Mouse (Mus musculus) G1E (cell line): Measurements from ENCODE around the gene Hsf2bp. TPM values are rescaled to one million over a fixed set of nuclear protein-coding genes. Genes with fewer than 3 reads are reported as not detected.

Experiments used
- ATAC-seq: 2 replicates; pipeline ENCODE4 v1.8.0; 2016; ENCODE audit warnings: mild to moderate bottlenecking; ENCODE audit not compliant: insufficient number of reproducible peaks, poor library complexity, low FRiP score, severe bottlenecking; ENCODE audit errors: extremely low read depth
- DNase-seq: peaks from one replicate; pipeline ENCODE4 v3.0.0; 2012; ENCODE audit warnings: low spot score
- H3K27me3 ChIP-seq: 2 replicates; pipeline ENCODE4 v1.6.1; 2012; ENCODE audit warnings: mild to moderate bottlenecking, low read length, inconsistent platforms; ENCODE audit not compliant: insufficient read depth
- H3K36me3 ChIP-seq: replicated peaks from 2 replicates; pipeline ENCODE3; 2012; ENCODE audit warnings: mild to moderate bottlenecking, inconsistent platforms
- H3K4me1 ChIP-seq: 2 replicates; pipeline ENCODE4 v1.6.1; 2012; ENCODE audit warnings: low read depth, low read length, inconsistent platforms, mixed read lengths; ENCODE audit not compliant: insufficient read depth
- H3K4me3 ChIP-seq: 2 replicates; pipeline ENCODE4 v1.5.1; 2012; ENCODE audit warnings: low read depth, mild to moderate bottlenecking, inconsistent platforms, low read length, moderate library complexity, mixed read lengths
- H3K9me3 ChIP-seq: replicated peaks from 2 replicates; pipeline ENCODE4 v1.6.1; 2012; ENCODE audit warnings: inconsistent platforms
- CTCF ChIP-seq: IDR thresholded peaks from 2 replicates; pipeline ENCODE4 v1.5.1; 2012; ENCODE audit warnings: low read depth, low read length, inconsistent platforms, mixed read lengths
- GATA1 ChIP-seq: IDR thresholded peaks from 2 replicates; pipeline ENCODE4 v1.6.1; 2012; ENCODE audit warnings: borderline replicate concordance, low read length, inconsistent platforms, mixed read lengths
- GATA2 ChIP-seq: IDR thresholded peaks from 2 replicates; pipeline ENCODE4 v1.6.1; 2012; ENCODE audit warnings: low read depth, low read length, inconsistent platforms, borderline replicate concordance
- POLR2AphosphoS5 ChIP-seq: IDR thresholded peaks from 2 replicates; pipeline ENCODE4 v1.6.1; 2012; ENCODE audit warnings: low read depth, low read length, inconsistent platforms; ENCODE audit not compliant: insufficient replicate concordance
- TAL1 ChIP-seq: conservative IDR thresholded peaks from 2 replicates; pipeline ENCODE4 v1.6.1; 2012; ENCODE audit warnings: low read depth, low read length, inconsistent platforms, mixed read lengths
- polyA plus RNA-seq: library from polyadenylated mRNA; stranded (reverse); fragments of >175 nt; gene quantifications from 2 replicates; pipeline ENCODE4 v1.2.3, GENCODE M21; 2012
- total RNA-seq, 2 experiments: library from RNA; stranded (forward) in 1 of 2; stranded (reverse) in 1 of 2; fragments of 200-1000 nt in 1 of 2; fragments of >200 nt in 1 of 2; fragmentation: Nextera tagmentation in 1 of 2; gene quantifications; 2 replicates each; pipeline ENCODE4 v1.2.3; 2014 to 2017

The Hsf2bp gene
- total RNA-seq (2014; fragmentation: Nextera tagmentation) (not detected in 2 replicates), total RNA-seq (2017) (not detected in 2 replicates), polyA plus RNA-seq (not detected in 2 replicates)

DNA sequence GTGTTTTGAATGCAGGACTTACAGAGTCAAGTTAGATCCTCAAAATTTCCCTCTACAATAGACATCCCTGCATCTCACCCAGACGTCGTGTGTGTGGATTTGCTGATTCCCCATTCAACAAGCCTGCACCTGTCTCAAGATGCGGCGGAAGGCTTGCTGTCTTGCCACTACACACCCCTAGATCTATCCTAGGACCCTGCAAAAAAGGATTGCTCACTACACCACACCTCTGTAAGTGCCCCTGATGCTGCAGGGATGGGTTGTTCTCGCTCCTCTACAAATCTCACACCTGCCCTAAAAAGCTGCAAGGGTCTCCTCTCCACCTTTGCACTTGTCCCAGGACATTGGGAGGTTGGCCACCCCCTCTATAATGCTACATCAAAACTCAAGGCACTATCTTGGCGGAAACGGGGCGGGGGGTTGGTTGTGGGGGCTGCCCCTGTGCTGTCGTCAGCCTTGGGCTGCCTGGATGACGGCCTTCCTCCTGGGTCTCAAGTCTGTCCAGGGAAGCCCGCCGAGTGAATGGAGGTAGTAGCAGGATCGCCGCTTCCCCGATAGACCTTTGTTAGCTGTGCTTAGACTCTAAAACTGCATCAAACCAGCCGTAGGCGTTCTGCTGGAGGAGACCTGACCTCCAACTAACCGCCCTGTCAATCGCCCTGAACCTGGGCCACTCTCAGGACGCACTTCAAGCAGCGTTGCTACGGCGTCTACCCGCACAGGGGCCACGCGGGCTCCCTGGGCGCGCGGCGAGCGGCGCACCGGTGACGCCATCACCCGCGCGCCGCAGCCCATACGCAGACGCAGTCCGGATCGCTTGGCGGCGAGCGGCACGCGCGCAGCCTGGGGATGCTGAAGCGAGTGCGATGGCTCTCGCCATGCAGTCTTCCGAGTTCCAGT lies at the start of gene Hsf2bp, which contains the start of gene Rrp1b:
TSS of gene Hsf2bp (minus strand) at position 741 of the 900 bp plus-strand sequence.
TSS of gene Rrp1b (plus strand) at position 492 of the 900 bp plus-strand sequence.
- Histone ChIP-seq H3K4me3 (peak within 1 kb of the TSS; percentile 99), H3K27me3 (peaks cover 6% of the 10 kb centered on the region; the same call in 1 of the 2 replicates), H3K9me3 (no peaks in the 10 kb centered on the region), H3K36me3 (peaks cover 33% of the 10 kb centered on the region), H3K4me1 (peaks cover 48% of the 10 kb centered on the region)
- ATAC-seq, result peak; percentile 65
- TF ChIP-seq TAL1, result no peak
- TF ChIP-seq CTCF, result no peak
- no peak for TF ChIP-seq GATA2
- TF ChIP-seq GATA1, result no peak
- no peak for TF ChIP-seq POLR2AphosphoS5
- peak; percentile 85 for DNase-seq

DNA sequence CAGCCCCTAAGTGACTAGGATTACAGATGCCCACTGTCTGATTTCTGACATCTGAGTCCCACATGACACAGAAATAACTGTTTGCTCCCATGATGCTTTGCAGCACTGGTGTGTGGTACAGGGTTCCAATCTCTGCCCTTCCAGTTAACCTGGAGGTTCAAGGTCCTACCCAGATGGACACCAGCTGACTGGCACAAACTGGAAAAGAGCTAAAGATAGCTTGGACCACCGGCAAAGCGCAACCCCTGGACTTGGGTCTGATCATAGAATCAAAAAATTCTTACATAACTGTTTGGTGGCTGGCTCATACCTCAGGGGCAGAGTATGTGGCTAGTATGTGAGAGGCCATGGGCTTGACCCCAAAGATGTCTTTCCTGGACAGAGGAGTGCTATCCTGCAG lies 47.2 kb upstream of the Hsf2bp start:
- DNase-seq (no peak), ATAC-seq (no peak)
- peaks cover 28% of the 10 kb centered on the region for H3K27me3 ChIP-seq
- peaks cover 27% of the 10 kb centered on the region for H3K4me1 ChIP-seq
- no peaks in the 10 kb centered on the region for H3K36me3 ChIP-seq
- TF ChIP-seq POLR2AphosphoS5 (no peak), GATA2 (no peak), GATA1 (no peak), CTCF (no peak), TAL1 (no peak)
- peaks cover 5% of the 10 kb centered on the region for H3K9me3 ChIP-seq
- no peak overlapping the region for H3K4me3 ChIP-seq

DNA sequence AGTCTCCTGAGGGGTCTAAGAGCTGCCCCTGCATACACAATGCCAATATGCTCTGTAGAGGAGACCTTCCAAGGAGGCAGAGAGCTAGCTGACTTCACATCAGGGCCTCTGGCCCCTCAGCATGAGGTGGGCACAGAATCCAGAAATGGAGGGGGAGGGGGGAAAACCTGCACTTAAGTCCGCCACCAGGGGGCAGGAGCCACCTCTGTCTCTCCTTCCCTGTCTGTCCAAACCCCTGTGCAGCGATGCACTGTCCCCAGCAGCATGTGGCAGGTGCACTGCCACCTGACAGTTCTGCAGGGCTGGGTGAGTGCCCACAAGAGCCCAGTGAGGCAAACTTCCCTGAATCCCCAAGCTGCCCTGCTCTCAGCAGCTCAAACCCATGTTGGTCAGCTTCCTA lies 39.0 kb upstream of the Hsf2bp start:
- Histone ChIP-seq H3K36me3 (no peaks in the 10 kb centered on the region), H3K9me3 (peaks cover under 1% of the 10 kb centered on the region), H3K4me1 (peaks cover 57% of the 10 kb centered on the region), H3K4me3 (no peak overlapping the region), H3K27me3 (peaks cover 35% of the 10 kb centered on the region)
- peak; percentile 31 for DNase-seq
- ATAC-seq, result peak; percentile 50
- TF ChIP-seq CTCF (peak; percentile 73), POLR2AphosphoS5 (no peak), GATA1 (no peak), TAL1 (no peak)

DNA sequence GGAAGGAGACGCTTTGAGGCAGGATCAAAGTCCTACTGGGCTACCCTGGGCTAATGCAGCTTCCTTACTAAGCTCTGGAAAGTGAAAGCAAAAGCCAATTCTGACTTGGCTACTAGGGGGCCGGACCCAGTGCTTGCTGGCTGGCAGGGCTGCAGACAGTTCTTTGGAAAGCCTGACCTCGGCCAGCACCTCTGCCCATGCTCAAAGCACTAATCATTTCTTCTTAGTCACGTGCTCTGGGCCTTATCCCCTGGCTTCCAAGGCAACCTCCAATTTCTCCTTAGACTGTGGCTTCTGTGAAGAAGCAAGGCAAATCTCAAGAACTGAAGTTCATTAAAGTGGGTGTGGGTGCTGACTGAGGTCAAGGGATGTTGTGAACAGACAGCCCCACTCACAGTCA lies 38.5 kb upstream of the Hsf2bp start:
- Histone ChIP-seq H3K27me3 (peaks cover 33% of the 10 kb centered on the region), H3K9me3 (peaks cover 3% of the 10 kb centered on the region), H3K4me3 (peak overlapping the region; percentile 47; the same call in 1 of the 2 replicates), H3K4me1 (peaks cover 55% of the 10 kb centered on the region), H3K36me3 (no peaks in the 10 kb centered on the region)
- no peak for TF ChIP-seq TAL1
- TF ChIP-seq GATA2, result no peak
- TF ChIP-seq CTCF, result no peak
- no peak for TF ChIP-seq GATA1
- TF ChIP-seq POLR2AphosphoS5, result no peak
- DNase-seq (no peak), ATAC-seq (no peak)

DNA sequence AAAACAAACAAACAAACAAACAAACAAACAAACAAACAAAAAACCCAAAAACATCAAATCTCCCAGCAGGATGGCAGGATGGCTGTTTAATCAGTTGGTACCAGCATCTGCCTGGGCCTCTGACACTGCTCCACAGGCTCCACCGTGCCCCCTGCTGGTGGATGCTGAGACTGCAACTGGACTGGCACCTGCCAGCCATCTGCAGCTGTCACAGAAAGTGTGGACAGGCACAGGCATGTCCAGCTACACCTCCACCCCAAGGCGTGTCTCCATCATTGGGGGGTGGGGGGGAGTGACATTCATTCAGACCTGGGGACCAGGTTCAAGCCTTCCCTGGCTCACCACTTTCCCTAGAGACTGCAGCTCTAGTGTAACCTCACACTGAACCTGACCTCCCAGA lies 37.2 kb upstream of the Hsf2bp start:
- DNase-seq (peak; percentile 70), ATAC-seq (no peak; the same call in 1 of the 2 replicates)
- no peak overlapping the region for H3K4me3 ChIP-seq
- H3K9me3 ChIP-seq, result peaks cover 3% of the 10 kb centered on the region
- H3K27me3 ChIP-seq, result peaks cover 22% of the 10 kb centered on the region; the same call in 1 of the 2 replicates
- no peaks in the 10 kb centered on the region for H3K36me3 ChIP-seq
- peaks cover 55% of the 10 kb centered on the region for H3K4me1 ChIP-seq
- TF ChIP-seq POLR2AphosphoS5 (no peak), CTCF (peak; percentile 98)

DNA sequence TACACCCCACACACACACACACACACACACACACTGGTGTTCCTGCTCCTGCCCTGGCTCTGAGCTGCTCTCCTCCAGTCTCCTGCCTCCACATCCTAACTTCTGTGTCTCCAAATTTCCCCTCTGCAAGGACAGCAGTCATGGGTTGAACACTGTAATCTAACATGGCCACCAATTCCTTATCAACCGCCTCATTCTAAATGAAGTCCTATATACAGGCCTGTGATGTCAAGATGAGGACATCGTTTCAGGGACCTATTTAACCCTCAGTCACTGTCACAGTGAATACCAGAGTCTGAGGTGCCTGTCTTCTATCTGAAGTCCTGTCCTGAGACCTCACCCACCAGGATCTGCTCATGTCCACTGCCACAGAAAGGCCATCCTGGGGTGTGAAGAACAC lies 32.7 kb upstream of the Hsf2bp start:
- TF ChIP-seq TAL1 (no peak), GATA1 (no peak), GATA2 (no peak), POLR2AphosphoS5 (no peak), CTCF (no peak)
- Histone ChIP-seq H3K9me3 (peaks cover 3% of the 10 kb centered on the region), H3K4me1 (peaks cover 26% of the 10 kb centered on the region), H3K36me3 (peaks cover 8% of the 10 kb centered on the region), H3K4me3 (no peak overlapping the region), H3K27me3 (peaks cover 7% of the 10 kb centered on the region; the same call in 1 of the 2 replicates)
- ATAC-seq (no peak), DNase-seq (no peak)
